Comparison of ENCODE assay signal across 9 mouse cellular contexts in genomic region chr2:166399140-166399830, GRCm38 (mm10).
DNase-seq lines count a peak whose midpoint lies in the region; ATAC-seq and TF ChIP-seq lines count a peak whose summit lies in the region.
"Had no signal": no experiment of that assay in that cellular context is flagged by ENCODE, and none has a peak within 500 bp of the region (broad histone marks: within the 10 kb centered on the region; RNA-seq: fewer than 3 reads in every experiment).

No protein-coding gene starts in this region.

- no peak overlapping the region for H3K9ac ChIP-seq in neural tube, embryonic 11.5 days (ENCODE audit: low read length)
- H3K9ac ChIP-seq in liver, postnatal 0 days (replicated peaks) = no peak overlapping the region

- peak; percentile 42 for DNase-seq in neural tube, embryonic 11.5 days (ENCODE audit: low spot score)
- no peak for DNase-seq in neural tube, embryonic 10.5 days (ENCODE audit: extremely low spot score, low spot score)
- peak; percentile 51 for DNase-seq in embryo, embryonic 9.5 days (ENCODE audit: extremely low spot score)
- DNase-seq in induced T-regulatory cell, adult 2 months (ENCODE audit: low read depth) = peak; percentile 16
- no peak for DNase-seq in liver, postnatal 0 days
- DNase-seq in left cerebral cortex, adult 8-10 months (ENCODE audit: low spot score in 2 of 2) = no peak
- no peak for DNase-seq in cerebellum, adult 9-11 months
- no peak for DNase-seq in spleen, postnatal 10 days (ENCODE audit: low spot score in 2 of 2)

- H3K36me3 ChIP-seq in neural tube, embryonic 11.5 days (ENCODE audit: control insufficient read depth, insufficient read depth, low read length) = no peaks in the 10 kb centered on the region
- H3K36me3 ChIP-seq in liver, postnatal 0 days (replicated peaks; ENCODE audit: insufficient read depth, low read length) = no peaks in the 10 kb centered on the region

- no peak overlapping the region for H3K4me3 ChIP-seq in neural tube, embryonic 11.5 days (ENCODE audit: low read depth, low read length)
- no peak overlapping the region for H3K4me3 ChIP-seq in liver, postnatal 0 days (ENCODE audit: low read depth, low read length)

- H3K4me2 ChIP-seq in neural tube, embryonic 11.5 days (ENCODE audit: low read depth) = no peak overlapping the region
- H3K4me2 ChIP-seq in liver, postnatal 0 days (ENCODE audit: low read depth, low read length) = no peak overlapping the region

- H3K9me3 ChIP-seq in neural tube, embryonic 11.5 days (ENCODE audit: control insufficient read depth, low read length) = no peaks in the 10 kb centered on the region
- H3K9me3 ChIP-seq in liver, postnatal 0 days (ENCODE audit: low read length) = no peaks in the 10 kb centered on the region

- H3K27me3 ChIP-seq in neural tube, embryonic 11.5 days (ENCODE audit: control insufficient read depth, insufficient read depth, low read length) = no peaks in the 10 kb centered on the region
- no peaks in the 10 kb centered on the region for H3K27me3 ChIP-seq in liver, postnatal 0 days (ENCODE audit: insufficient read depth, low read length)

- peaks cover 13% of the 10 kb centered on the region; the same call in 1 of the 2 replicates for H3K4me1 ChIP-seq in neural tube, embryonic 11.5 days (ENCODE audit: control insufficient read depth, insufficient read depth, low read length)
- H3K4me1 ChIP-seq in liver, postnatal 0 days (ENCODE audit: insufficient read depth) = no peaks in the 10 kb centered on the region

- no peak for ATAC-seq in neural tube, embryonic 11.5 days (ENCODE audit: insufficient read depth, low FRiP score, low TSS enrichment)
- ATAC-seq in liver, postnatal 0 days = peak; percentile 51; the same call in 1 of the 2 replicates

- 26% methylated on average over 6 of the region's 6 CpGs for WGBS in neural tube, embryonic 11.5 days
- WGBS in liver, postnatal 0 days (ENCODE audit: insufficient replicate concordance) = 33% methylated on average over 6 of the region's 6 CpGs

- no peak overlapping the region for H3K27ac ChIP-seq in neural tube, embryonic 11.5 days (ENCODE audit: low read depth, low read length)
- H3K27ac ChIP-seq in liver, postnatal 0 days (ENCODE audit: low read depth) = no peak overlapping the region
- H3K27ac ChIP-seq: macrophage had no signal

- TF ChIP-seq EP300 in liver, postnatal 0 days (IDR thresholded peaks at IDR 0.05; ENCODE audit: low read depth) = no peak

- TF ChIP-seq CTCF in liver, postnatal 0 days (IDR thresholded peaks at IDR 0.05; ENCODE audit: low read depth) = no peak

Comparison
In these comparisons a context has a peak if more than half of its experiments do, and no peak if none do; other contexts are left out.
1. DNase-seq: peak in neural tube, embryonic 11.5 days (single experiment), embryo, embryonic 9.5 days (single experiment) and induced T-regulatory cell, adult 2 months (single experiment); none in neural tube, embryonic 10.5 days (single experiment), liver, postnatal 0 days (single experiment), left cerebral cortex, adult 8-10 months (0 of 2), cerebellum, adult 9-11 months (single experiment) and spleen, postnatal 10 days (0 of 2).